Mouse (Mus musculus) embryo, embryonic 10.5 days (tissue): ENCODE results near the gene Smyd3.

ENCODE experiments used
- DNase-seq: peaks from one replicate; pipeline ENCODE4 v3.0.0-alpha.2; 2015; ENCODE audit warnings: low spot score

The Smyd3 gene

DNA sequence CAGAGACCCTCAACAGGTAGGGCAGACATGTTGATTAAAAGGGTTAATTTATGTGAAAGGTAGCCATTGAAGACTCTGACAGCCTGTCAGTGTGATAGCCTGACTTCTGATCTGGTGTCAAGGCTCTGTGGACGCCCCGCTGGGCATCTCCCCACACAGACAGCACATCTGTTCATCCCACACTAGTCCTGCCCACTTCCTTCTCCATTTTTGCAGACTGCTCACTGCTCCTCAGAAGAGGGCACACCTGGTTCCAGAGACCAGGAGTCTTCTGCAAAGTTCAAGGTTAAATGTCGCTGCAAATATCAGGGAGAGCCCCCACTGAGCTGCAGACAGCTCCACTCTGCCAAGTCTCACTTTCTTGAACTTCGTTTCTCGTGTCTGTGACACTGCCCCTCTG is 299.8 kb downstream of the Smyd3 start:
- no peak for DNase-seq

DNA sequence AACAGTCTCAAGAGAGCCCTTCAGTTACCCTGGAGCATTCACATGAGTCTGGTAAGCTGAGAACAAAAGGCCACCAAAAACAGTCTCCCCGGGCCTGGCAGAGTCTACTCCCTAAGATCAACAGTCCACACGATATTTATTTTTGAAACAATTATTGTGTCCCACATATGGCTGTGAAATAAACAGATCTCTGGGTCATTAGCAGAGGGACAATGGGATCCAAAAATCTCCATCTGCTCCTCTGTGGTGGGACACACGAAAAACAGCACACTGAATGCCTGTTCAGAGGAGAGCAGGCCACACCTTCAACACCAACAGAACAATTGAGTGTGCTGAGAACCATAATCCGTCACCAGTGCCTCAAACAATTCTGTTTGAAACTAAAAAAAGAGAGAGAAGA is 300.8 kb downstream of the Smyd3 start:
- DNase-seq: no peak

DNA sequence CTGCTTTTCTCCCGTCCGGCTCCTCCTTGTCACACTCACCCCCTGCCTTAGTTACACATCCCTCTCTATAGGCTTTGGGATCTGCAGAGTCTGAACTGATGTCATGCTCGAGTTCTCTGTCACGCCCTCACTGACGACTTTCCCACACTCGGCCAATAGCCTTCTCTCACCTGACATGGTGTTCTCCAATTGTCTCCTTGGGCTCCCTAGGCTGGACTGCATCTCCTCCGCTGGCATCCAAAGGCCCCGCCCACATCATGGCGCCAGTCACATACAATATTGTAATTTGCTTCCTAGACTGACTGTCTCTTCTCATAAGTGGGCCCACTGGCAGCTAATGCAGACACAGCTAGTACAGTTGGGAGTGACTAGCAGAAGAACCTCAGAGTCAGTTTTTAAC is 304.5 kb downstream of the Smyd3 start:
- no peak for DNase-seq

DNA sequence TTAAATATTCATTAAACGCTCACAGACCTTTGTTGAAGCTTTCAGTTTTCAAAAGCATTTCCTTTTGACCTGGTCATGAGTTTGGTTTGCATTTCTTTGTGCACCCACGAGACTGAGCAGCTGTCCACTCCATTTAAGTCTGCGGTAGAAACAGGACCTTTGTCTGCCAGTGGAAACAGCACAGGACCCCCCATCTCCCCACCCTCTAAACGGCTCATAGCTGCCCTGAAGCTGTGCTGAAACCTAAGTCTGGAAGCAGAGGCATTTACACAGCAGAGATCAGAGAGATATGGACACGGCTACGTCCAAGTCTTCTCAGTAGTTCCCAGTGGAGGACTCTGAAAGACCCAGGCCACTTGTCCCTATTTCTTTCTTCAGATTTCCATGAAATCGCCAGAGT is 305.5 kb downstream of the Smyd3 start:
- DNase-seq: no peak

DNA sequence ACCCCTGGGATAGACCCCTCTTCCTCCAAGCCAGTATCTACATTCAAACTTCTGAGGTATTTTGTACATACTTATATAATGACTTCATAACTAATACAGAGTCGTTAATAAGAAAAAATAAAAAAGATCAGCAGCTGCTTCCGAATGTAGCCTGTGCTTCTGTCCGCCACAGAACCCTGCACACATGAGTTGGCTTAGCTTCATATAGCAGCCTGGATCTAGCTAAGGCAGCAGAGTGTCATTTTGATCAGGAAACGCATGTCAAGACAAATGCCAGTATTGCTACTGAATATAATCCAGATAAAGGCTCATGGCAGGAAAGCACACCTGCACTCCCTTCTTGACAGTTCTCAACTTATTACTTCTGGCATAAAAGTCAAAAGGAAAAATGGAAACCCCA is 306.5 kb downstream of the Smyd3 start:
- no peak for DNase-seq

DNA sequence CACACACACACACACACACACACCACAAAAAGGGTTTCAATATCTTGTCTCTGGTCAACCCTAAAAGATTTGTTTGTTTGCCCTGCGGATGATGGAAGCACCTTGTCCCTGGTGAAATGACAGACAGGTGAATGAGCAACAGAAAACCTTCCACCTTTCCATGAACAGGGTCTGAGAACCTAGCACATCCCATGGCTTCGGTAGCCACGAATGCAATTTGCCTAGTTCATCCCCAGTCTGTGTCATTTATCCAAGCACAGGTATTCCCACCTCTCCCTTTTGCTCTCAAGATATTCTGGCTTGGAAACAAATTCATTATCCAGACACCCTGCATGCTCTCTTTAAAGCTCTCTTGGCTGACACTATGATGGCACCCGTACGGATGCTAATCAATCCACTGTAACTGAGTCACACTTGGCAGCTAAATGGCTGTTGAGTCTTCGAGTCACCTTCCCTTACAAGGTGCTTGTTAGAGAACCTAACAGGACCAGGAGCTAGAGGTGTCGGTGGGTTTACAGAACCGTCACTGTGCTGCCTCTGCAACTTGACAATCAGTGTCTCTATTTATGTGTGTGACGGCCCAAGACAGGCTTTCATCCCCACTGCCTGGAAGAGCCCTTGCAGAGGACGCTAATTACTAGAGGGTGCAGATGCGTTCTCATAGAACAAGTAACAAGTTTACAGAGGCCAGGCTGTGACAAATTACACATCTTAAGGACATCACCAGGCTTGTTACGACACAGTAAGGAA is 309.8 kb downstream of the Smyd3 start:
- no peak for DNase-seq

DNA sequence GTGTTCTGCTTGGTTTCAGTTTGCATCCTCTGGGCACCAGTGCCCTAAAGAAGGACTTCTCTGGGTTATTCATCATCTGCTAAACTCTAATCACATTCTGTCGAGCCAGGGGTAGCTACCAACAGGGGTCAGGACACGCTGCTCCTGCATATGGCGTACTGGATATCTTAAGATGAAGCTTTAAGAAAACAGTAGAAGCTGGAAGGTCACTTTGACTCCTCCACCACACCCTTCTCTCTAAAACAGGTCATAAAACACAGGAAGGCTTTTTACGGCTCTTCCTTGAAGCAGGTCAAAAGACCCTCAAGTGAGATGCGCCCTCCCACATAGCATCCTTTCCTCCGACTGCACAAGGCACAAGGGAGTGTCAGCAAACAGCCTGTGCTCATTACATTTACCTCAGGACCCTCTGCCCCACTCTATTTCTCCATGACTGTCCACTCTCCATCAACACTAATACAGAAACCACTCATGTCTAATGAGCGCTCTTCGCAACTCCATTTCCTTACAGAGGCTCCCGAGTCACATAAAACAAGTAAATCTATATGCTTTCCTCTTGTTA is 310.6 kb downstream of the Smyd3 start:
- no peak for DNase-seq

DNA sequence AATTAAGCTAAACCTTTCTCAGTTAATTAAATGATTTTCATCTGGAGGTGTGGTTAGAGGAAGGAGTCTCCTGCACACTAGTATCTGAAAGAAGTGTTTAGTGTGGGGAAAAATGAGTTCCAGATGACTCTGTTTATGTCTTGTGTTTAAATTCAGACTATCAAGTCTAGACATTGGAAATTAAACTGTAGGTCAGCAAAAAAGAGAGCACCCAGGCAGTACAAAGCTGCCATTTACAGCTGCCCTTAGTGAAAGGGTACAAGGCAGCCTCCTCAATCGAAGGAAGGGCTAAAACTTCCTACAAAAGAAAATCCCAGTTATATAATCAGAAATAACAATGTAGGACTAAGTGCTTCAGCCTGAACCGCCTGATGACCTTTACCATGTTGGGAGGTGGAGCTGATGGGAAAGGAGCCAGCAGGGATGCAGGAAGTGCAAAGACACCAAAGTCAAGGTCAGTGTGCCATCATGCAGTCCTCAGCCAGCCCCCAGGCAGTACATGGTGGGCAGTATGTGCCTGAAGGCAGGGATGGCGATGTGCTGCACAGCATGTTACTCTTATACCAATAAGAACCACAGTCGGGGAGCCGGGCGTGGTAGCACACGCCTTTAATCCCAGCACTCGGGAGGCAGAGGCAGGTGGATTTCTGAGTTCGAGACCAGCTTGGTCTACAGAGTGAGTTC is 319.2 kb downstream of the Smyd3 start:
- no peak for DNase-seq

DNA sequence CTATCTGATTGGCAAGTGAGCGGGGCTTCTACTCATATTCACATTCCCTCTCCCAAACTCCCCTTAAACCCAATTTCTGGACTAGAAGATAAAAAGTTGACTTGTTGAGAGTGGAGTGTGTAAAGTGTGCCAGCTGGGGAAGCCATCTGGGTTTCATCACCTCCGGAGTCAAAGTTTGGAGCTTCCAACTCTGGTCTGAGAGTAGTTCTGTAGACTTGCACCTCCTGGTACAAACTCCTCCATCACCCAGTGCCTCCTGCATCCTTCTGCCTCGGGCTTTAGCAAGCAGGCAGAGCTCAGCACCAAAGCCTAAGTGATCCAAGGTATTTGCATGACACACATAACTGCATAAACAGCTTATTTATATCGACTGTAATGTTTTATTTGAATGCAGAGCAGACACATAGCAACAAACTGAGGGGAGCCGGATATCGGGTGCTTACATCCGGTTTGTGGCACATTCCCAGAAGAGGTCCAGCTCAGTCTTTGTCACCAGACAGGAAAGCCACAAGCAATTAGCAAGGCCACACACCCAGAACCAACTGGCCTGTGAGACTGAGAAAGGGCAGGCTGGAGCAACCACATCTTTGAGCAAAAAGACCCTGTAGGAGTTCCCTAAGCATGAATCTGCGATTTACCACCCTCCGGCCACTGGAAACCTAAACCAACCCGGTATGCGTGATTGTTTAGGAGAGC is 319.9 kb downstream of the Smyd3 start:
- no peak for DNase-seq

DNA sequence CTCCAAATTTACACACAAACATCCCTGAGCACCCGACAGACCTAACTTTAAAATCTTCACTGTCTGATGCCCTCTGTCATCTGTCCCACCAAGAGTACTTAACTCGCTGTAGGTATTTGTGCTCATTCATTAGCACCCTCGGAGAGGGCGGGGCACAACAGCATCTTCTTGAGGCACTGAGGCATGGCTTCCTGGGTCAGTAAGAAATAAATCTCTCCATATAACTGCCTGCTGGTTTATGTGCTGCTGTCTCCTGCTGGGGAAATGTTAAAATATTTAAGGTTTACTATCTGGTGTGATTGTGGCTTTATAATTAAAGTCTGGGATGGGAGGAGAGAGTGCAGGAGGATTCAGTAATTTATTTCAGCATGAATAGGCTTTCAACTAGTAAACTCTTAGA is 320.7 kb downstream of the Smyd3 start:
- no peak for DNase-seq

DNA sequence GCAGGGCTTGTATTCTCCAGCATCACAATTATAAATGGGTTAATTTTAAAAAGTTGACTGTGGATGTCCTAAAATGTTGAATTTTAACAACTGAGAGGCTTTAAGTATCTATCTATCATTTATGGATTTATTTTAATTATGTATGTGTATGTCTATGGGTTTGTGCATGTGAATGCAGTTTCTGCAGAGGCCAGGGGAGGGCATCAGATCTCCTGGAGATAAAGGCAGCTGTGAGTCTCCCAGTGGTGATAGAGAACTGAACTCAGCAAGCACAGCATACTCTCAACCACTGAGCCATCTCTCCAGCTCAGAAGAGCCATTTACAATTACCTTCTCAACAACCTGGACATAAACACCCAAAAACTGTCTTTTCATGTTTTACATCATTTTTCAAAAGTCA is 321.4 kb downstream of the Smyd3 start:
- DNase-seq: no peak

DNA sequence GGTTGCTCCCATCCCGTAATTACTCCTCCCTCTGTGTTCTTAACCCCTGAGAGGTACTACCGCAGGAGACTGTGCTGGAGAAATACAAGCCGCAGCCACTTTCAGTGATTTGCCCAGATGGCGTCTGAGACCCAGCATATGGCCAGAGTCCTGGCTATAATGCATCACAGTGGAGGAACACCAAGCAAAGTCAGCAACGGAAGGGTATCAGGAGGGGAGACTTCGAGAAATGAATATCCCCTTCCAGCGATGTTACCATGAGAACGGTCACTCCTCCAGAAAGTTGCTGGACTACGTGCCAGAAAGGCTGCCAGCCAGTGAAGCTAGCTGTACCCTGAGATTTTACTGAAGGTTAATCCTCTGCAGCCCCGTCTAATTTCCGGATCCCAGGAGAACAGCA is 325.1 kb downstream of the Smyd3 start:
- DNase-seq: no peak

DNA sequence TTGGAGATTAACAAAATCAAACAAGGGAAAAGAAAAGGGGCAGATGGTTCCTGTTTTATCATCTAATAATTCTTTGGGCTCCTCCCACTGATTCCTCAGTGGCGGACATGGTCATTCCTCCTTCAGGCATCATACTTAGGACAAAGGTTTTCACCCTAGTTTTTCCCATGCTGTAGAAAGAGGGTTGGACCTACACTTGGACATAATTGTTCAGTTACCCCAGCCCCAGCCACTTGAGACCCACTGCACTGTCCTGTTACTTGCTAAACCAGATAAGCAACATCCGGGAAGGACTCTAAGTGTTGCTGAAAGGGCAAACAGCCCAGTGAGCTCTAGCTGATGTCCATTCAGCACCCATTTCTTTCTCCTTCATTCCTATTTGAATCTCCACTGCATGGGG is 327.0 kb downstream of the Smyd3 start:
- no peak for DNase-seq

DNA sequence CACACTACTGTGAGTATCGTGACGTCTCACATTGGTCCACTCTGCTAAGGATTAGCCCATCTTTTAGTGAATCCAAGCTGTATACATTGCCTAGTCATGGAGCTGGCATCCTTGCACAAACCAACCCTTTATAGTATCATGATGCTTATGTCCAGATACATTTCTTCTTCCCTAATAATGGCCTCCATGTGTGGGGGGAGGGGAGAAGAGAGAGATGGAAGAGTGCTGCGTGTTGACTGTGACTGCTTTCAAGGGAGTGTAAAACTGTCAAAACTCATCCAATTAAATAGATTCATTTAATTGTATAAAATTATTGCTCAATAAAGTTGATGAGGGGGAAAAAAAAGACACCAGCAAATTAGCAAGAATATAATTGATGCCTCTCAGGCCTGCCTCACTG is 330.7 kb downstream of the Smyd3 start:
- no peak for DNase-seq

DNA sequence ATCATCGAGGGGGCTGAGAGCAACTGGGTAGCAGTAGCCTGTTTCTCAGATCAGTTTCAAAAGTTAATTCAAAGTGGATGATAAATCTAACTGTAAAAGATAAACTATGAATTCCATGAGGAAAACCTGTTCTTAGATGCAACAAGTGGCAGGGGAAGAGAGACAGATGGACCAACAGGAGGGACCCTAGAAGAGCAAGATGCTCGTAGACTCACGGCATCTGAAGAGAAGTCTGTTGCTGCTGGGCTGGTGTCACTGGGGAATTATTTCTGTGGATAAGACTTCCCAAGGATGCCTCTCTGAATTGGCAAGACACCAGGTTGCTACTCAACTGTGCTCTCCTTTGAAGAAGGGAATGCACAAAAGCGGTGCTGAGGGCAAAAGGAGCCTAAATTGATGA is 333.2 kb downstream of the Smyd3 start:
- DNase-seq: no peak

DNA sequence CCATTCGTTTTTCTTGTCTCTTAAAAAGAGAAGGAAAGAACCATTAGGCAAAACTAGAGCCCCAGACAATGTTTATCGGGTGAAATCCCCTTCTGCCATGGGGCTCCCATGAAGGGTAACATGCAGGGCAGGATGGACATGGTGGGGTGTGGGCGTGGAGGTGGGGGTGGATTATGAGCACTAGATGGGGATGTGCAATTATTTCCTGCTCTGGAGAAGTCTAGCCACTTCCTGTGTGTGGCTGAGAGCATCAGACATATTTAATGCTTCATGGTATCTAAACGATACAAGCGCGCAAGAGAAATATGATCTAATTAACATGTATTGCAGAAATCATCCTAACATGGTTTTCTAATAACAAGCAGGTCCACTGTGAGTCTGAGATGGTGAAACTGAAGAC is 334.3 kb downstream of the Smyd3 start:
- no peak for DNase-seq

DNA sequence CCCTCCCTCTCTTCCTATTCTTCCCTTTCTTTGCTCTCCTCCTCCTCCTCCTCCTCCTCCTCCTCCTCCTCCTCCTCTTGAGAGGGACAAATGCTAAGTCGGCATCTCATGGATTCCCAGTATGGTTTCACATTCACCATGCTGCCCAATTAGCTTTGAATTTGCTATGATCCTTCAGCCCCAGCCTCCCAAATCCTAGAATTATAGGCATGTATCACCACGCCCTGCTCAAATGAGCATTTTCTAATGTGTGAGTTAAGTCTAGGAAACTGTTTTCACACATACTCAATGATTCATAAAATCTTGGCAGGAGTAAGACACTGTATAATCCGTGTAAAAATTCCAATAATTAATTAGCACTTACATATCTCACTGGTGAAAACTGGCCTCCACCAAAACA is 337.3 kb downstream of the Smyd3 start:
- no peak for DNase-seq

DNA sequence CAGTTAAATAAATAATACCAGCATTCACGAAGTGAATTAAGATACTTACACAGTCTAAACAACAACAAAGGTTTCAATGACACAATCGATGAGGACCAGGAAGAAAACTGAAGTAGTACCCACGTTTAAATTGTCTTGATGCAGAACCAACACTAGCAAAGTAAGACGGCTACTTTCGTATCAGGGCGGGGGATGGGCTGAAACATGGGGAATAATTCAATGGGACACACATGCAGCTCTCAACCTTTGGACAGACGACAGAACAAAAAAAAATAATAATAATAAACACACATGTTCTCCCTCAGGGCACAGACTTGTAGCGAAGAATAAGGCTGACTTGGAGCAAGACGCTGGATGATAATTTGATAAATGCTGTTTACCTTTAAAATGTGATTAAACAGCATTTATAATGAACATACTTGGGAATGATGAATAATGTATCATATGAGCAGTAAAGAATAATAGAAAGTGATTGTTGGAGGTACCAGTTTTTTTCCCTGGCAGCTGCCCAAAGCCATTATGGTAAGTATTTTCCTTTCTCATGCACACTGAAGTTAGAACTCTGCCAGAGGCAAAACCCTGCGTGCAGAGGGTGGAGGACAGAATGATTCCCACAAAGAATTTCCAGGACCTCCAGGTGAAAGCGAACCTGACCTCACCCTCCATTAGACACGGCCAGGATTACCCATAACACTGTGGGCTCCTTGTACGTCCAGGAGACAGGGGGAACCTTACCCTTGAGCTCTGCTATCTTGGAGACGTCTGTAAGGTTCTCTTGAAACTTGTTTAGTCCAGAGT is 340.8 kb downstream of the Smyd3 start:
- DNase-seq: no peak

DNA sequence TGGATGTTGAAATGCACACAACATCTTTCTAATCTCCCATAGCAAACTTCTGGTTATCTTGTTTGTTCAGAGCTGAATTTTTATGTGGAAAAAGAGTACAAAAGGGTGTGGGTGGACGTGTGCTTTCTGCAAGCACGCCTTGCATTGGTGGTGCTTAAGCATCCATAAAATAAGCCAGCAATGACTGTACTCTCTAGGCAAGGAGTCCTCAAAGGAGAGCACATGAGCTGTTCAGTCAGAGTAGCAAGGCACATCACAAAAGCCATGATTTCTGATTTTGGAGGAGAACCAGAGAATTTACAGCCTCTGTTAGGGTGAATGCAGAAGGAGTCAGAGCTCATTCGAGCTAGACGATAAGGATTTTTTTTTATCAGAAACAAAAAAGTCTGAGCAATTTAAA is 343.6 kb downstream of the Smyd3 start:
- no peak for DNase-seq

DNA sequence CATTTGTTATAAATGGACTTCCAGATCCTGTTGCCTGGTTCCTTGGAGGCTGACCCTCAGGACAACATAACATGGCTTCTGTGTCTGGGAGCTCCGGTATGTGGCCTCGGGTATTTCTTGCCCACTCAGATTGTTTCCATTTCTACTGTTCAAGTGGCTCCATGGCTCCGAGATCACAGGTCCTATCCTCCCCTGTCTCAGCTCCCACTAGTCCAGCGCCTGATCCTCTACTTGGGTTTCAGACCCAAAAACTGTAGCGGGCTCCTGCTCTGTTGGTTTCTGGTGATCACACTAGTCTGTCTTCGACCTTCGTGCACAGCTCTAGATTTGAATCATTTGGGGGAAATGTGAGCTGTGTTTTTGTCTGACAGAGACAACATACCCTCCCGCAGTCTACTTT is 347.3 kb downstream of the Smyd3 start:
- DNase-seq: no peak

DNA sequence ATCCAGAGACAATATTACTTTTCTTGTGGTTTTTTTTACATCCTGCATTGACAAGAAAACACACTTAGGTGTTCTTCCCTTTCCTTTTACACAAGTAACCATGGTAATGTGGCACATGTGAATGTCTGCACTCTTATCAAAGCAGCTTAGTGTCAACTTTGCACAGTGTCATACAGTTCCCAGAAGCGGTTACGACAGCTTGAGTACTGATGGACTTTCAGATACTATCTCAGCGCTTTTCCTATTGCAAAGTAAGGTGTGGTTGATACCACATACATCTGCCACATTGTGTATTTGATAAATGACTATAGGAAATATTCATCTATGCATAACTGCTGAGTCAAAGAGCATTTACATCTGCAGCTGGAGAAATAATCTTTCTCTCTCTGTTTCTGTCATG is 348.1 kb downstream of the Smyd3 start:
- no peak for DNase-seq

DNA sequence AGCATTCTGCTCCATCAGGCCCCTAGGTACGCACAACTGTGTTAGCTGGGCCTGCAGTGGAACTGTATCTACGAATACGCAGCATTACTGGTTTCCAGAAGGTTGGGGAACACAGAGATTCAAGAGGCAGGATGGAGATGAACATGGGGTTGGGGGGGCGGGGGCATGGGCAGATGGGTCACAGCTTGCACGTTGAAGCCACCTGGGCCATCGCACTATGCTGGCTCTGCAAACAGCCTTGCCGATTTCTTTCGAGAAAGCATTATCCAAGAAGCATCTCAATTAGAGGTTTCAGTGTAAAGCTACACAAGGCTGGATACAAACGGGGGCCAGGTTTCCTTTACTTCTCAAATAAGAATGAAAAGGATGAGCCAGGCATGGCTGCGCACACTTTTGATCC is 348.7 kb downstream of the Smyd3 start:
- DNase-seq: no peak
